Mouse (Mus musculus): Measurements from ENCODE around the gene Wwox.
A peak's percentile ranks its signal among the peaks of the same experiment; 100 is the strongest.

Gene Wwox

DNA sequence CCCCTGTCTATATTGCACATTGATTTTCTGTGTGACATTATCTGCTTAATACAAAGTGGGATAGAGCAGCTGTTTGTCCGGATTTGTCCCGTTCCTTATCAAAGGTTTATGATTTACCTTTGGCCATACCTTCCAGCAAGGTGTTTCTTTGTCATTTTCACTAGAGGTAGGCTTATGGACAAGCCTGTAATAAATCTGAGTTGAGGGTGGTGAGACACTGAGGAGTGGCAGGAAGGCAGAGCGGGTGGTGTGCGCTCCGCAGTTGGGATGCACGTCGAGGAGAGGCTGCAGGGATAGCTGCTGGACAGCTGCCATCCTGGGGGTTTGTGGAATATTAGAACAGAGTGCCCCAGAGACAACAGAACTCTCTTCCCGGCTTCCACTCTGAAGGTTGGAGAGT is 458.0 kb downstream of the Wwox start:
- DNase-seq (ENCODE audit: low spot score) = no peak

- DNase-seq (ENCODE audit: low spot score) = no peak
These were observed 459.7 kb downstream of the Wwox start for GRCm38 (mm10) chr8:114899157-114899556.

- no peak for DNase-seq (ENCODE audit: low spot score)
These were observed 463.1 kb downstream of the Wwox start for GRCm38 (mm10) chr8:114902584-114902983.

DNA sequence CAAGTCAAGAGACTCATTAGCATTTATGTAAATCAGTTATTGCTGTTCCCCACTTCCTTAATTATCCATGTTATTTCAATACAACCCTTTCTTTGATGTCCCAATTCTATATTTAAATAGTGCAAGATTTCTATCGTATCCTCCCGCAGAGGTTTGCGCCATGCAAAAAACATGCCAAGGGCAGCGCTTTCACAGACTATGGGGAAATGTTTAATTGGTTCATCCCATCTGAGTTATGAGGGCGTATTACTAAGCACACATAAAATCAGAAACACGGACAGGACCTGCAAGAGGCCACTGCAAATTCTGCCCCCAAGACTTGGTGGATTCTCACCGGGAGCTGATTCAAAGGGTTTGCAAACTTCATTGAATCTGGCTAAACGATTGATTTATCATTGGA is 468.6 kb downstream of the Wwox start:
- DNase-seq (ENCODE audit: low spot score) = no peak

DNA sequence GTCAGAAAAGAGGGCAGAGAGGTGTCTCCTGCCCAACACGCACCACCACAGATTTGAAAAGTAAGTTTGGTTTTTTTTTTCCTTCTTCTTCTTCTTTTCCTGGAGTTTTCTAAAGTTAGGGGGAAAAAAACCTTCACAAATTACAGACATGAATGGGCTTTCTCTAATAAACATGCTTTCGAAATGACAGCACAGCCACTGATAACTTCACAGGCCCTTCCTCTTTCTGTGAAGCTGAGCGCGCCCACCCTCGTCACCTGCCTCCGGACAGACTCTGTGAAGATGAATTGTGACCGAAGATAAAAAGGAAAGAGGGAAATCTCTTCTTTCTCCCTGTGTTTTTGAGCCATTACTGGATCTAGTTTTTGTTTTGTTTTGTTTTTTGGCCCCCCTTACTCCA is 469.1 kb downstream of the Wwox start:
- DNase-seq (ENCODE audit: low spot score) = no peak

DNA sequence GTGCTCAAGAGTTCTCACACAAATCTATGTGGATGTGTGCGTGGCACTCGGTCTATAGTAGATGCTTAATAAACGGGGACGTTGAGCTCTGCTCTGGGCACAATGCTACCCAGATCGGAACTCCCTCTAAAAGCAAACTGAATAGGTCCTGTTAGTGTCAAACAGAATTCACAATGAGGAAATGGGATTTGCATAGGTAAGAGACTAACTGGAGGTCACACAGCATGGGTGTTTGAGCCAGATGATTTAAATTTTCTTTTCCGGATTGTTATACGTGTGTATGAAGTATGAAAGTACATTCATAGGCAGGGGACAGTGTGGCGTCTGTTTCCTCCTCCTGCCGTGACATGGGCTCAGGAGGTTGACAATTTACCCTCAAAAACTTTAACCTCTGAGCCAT is 469.7 kb downstream of the Wwox start:
- no peak for DNase-seq (ENCODE audit: low spot score)

DNA sequence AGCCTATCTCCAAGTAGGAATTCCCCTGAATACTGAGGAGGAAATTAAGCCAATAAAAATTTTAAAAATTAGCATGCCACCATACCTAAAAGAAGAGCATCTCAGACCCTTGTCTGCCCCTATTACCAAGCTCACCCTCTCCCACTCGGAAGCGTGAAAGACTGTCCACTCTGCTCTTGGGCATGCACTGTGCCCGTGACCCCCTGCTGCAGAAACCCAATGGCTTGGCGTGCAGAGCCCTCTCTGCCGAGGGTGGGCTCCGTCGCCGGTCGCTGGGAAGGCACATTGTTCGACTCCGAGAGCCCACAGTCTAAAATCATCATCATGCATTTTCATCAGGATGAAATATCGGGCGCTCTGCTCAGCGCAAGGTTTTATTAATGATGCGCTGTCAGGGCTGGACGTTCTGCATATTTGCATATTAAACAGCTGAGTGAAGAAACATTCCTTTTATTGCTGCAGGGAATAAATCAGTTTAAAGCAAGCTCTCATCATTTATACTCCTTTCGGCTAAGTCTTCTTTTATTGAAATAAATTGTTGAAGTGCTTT is 471.7 kb downstream of the Wwox start:
- DNase-seq (ENCODE audit: low spot score) = no peak

DNA sequence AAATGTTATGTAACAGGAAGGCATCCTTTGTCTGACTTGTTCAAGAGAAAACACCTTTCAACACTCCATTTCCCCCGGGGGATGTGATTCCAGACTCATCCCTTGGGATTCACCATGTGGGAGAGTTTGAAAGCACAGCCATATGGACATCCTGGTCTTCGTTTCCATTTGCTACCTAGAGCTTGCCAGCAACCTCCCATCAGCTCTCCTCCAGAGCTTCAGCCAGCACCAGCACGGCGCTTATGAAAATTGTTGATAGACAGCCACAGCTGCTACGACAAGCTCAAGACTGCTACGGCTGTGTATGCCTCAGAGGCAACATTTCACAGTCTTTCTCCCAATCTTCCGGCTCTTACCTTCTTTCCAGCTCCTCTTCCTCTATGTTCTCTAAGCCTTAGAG is 484.2 kb downstream of the Wwox start:
- no peak for DNase-seq (ENCODE audit: low spot score)

DNA sequence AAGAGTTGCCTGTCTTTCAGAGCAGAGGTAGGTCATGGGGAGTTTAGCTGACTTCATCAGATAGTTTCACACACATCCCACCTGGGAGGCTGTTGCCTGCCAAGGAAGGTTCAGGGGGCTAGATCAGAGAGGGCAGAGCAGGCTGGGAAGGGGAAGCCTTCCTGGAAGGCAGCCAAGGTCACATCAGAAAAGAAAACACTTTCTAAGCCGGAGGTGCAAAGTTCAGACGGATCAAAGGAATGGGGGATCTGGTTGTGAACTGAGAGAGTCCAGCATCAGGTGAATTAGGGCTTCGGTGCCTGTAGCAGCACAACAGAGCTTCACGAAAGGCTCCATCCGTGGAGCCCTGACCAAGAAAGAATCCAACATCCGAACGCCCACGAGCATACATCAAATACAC is 488.0 kb downstream of the Wwox start:
- DNase-seq (ENCODE audit: low spot score) = no peak

- DNase-seq (ENCODE audit: low spot score) = no peak
These were observed 488.5 kb downstream of the Wwox start for GRCm38 (mm10) chr8:114927917-114928316.

- no peak for DNase-seq (ENCODE audit: low spot score)
These were observed 490.1 kb downstream of the Wwox start for GRCm38 (mm10) chr8:114929597-114929996.

- DNase-seq (ENCODE audit: low spot score) = no peak
These were observed 492.7 kb downstream of the Wwox start for GRCm38 (mm10) chr8:114932071-114932630.

DNA sequence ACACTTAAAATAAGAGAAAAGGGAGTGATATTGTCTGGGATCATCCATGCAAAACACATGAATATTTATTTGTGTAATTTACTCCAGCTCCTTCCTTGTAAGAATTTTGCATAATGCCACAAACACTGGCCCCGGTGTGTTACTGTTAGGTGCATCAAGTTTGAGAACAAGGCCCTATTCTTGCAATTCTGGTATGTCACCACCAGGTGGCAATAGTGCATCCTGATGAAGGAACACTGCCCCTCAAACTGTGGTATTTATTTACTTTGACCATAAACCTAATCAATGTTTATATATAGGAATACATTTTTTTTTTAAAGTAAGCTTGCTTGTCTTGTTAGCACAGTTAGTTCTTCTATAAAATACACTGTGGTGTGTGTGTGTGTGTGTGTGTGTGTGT is 493.8 kb downstream of the Wwox start:
- DNase-seq (ENCODE audit: low spot score) = peak; percentile 55

GRCm38 (mm10) chr8:114936887-114937286 is 497.4 kb downstream of the Wwox start:
- DNase-seq (ENCODE audit: low spot score) = no peak

DNA sequence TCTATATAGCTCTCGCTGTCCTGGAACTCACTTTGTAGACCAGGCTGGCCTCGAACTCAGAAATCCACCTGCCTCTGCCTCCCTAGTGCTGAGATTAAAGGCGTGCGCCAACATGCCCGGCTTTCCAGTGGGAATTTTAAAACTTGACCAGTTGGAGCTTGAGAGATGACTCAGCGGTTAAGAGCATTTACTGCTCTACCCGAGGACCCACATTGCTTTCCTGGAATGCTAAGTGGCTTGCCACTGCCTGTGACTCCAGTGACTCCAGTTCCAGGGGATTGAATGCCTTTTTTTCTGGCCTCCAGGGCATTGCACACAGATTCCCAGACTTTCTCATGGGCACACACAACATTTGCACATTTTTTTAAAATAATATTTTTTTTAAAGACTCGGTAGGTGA is 499.9 kb downstream of the Wwox start:
- no peak for DNase-seq (ENCODE audit: low spot score)

DNA sequence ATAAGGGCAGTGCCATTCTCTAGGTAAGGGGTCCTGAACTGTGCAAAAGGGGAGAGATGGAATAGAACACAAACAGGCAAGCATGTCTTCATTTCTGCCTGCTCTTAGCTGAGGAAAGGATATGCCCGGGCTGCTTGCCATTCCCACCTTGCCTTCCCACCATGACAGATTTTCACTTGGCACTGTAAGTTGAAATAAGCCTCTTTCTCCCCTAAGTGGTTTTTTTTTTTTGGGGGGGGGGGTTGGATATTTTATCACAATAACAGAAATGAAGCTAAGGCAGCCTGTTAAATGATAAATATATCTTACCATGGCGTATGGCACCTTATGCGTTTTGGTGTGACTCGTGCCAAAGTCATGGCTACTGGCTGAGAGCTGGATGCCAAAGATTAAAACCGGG is 501.6 kb downstream of the Wwox start:
- no peak for DNase-seq (ENCODE audit: low spot score)

GRCm38 (mm10) chr8:114941644-114942043 is 502.2 kb downstream of the Wwox start:
- no peak for DNase-seq (ENCODE audit: low spot score)

DNA sequence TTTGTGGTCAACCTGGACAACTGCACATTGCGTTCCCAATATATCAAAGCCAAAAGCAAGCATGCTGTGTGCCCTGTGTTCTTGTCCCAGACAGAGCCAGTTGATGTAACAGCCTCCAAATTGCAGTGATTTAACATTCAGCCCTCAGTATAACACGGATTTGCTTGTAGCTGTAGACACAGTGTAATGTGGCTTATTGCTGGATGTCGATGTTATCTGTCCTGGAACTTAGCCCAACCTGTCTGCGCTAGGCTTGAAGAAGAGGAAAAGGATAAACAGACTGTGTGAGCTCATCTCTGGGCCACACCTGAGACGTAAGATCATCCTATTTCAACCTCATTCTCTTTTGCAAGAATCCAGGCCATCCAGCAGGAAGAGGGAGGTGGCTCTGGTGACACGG is 508.5 kb downstream of the Wwox start:
- no peak for DNase-seq (ENCODE audit: low spot score)

DNA sequence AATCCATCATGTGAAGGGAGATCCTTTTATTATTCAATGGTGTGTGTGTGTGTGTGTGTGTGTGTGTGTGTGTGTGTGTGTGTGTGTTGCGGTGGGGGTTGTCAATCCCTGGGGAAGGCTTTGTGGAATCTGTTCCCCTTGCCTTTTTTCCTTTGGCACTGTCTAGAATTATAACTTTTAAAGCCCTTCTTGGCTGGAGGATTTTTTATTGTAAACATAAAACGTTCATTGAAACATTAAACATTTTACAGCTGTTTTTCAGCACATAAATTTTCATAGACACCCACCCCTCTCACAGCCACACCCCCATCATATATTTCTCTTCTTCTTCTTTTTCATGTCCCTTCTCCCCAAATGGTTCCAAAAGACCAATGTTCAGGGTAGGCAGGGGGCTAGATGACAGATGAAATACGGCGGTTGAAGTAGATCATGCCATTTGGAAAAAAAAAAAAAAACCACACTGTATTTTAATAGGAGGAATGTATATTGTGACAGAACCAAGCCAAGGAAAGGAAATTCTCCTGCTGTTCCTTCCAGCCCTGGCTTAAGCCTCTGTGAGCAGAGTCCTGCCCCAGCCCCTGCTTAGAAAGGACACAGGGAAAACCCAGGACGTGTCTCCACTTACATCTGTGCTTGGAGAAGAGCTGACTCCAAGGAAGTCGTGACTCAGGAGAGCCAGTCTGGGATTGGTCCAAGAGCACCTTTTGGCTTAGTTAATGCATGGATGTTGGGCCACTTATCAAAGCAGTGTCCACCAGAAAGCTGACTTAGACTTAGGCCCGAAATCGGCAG is 517.1 kb downstream of the Wwox start:
- no peak for DNase-seq (ENCODE audit: low spot score)

DNA sequence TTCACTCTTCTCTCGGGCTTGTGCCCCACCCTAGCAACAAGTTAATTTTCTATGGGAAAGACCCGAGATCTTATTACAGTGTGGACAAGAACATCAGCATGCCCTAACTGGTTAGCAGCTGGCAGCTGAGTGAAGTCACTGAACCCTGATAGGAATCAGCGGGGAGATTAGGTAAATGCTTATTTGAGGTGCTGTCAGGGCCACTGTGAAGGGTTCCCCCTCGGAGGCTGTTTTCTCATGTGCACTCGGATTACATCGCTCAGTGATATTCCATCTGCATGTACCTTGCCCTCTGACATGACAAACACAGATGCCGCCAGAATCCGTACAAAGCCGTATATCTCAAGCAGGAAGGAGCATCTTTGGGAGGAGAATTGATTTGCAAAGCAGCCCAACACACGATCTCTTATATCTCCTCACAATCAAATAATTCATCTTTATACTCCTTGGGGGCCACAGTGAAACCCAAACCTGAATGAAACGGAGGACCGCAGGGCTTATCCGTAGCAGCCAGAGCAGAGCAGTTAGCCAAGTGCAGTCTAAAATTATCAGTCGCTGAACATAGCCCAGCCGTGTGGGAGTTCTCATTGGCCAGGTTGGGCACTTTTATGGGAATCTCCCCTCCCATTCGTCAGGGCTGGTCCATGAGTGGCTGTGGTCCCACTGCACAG is 519.1 kb downstream of the Wwox start:
- no peak for DNase-seq (ENCODE audit: low spot score)

- no peak for DNase-seq (ENCODE audit: low spot score)
These were observed 520.0 kb downstream of the Wwox start for GRCm38 (mm10) chr8:114959406-114959805.

DNA sequence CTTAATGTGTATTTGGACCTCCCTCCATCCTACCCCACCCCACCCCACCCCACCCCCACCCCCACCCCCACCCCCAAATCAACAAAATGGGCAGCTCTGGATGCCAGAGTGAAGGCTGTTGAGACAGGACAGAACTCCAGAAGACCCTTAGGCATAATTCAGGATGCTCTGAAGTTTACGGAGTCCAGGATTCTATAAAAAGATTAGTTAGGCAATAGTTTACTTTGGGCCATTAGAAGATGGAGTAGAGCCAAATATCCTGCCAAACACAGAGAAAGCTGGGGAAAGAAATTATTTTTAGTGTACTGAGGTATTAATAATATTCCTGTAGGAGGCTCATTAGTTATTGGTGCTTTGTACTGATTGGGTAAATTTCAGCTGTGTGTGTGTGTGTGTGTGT is 523.0 kb downstream of the Wwox start:
- peak; percentile 79 for DNase-seq (ENCODE audit: low spot score)

GRCm38 (mm10) chr8:114963282-114963681 is 523.8 kb downstream of the Wwox start:
- no peak for DNase-seq (ENCODE audit: low spot score)

Data from adipocyte (in vitro differentiated cells).